Mouse (Mus musculus) liver, adult 2 months (tissue): ENCODE measurements at regions not wholly inside any gene's neighbourhood (a gene's known extent, or its start where the extent isn't known, plus 50 kb on each side); places are given as distances from the start of the nearest gene placed in this dataset.

Experiments used
- DNase-seq: peaks from one replicate; pipeline ENCODE4 v3.0.0-alpha.2; 2011; ENCODE audit warnings: low read depth, low spot score; ENCODE audit errors: extremely low read depth
- H3K27ac ChIP-seq: fragments of 200-500 bp; replicated peaks from 2 replicates; pipeline ENCODE4 v1.5.1; 2012; ENCODE audit warnings: low read depth, mild to moderate bottlenecking, control low read depth, inconsistent platforms, low read length; ENCODE audit not compliant: insufficient read depth
- H3K27me3 ChIP-seq: fragments of 200-500 bp; 2 replicates; pipeline ENCODE4 v1.6.1; 2012; ENCODE audit warnings: mild to moderate bottlenecking, moderate library complexity, low read length, inconsistent platforms; ENCODE audit not compliant: control insufficient read depth, insufficient read depth
- H3K36me3 ChIP-seq: fragments of 200-500 bp; 2 replicates; pipeline ENCODE4 v1.6.1; 2012; ENCODE audit warnings: low read length, inconsistent platforms; ENCODE audit not compliant: control insufficient read depth, insufficient read depth
- H3K4me1 ChIP-seq: fragments of 200-500 bp; 2 replicates; pipeline ENCODE4 v1.6.1; 2011; ENCODE audit warnings: low read length; ENCODE audit not compliant: control insufficient read depth, insufficient read depth
- H3K4me3 ChIP-seq: fragments of 200-500 bp; 2 replicates; pipeline ENCODE4 v1.5.1; 2011; ENCODE audit warnings: low read depth, mild to moderate bottlenecking, control low read depth, low read length, moderate library complexity; ENCODE audit not compliant: insufficient read depth
- H3K79me2 ChIP-seq: fragments of 200-500 bp; 2 replicates; pipeline ENCODE4 v1.6.1; 2012; ENCODE audit warnings: inconsistent platforms, mild to moderate bottlenecking, low read length, moderate library complexity; ENCODE audit not compliant: control insufficient read depth, insufficient read depth
- H3K9ac ChIP-seq: fragments of 200-500 bp; 2 replicates; pipeline ENCODE4 v1.6.1; 2012; ENCODE audit warnings: low read depth, mild to moderate bottlenecking, control low read depth, inconsistent platforms, low read length
- CTCF ChIP-seq: fragments of 200-500 bp; IDR thresholded peaks from 2 replicates; pipeline ENCODE4 v1.5.1; 2011; ENCODE audit warnings: low read depth, low read length, control low read depth
- POLR2A ChIP-seq: fragments of 200-500 bp; IDR thresholded peaks from 2 replicates; pipeline ENCODE4 v1.6.1; 2011; ENCODE audit warnings: low read length, control low read depth; ENCODE audit not compliant: insufficient read depth; ENCODE audit errors: extremely low read depth
- WGBS: fragments of 180-500 bp; shearing (Covaris S2); methylation state at CpG from one replicate; pipeline ENCODE4 v1.1.7; 2018; 5-methylcytosine and 5-hydroxymethylcytosine counted together

GRCm38 (mm10) chr12:70675846-70676245, 149.5 kb upstream of the Frmd6 start:
- Histone ChIP-seq H3K36me3 (no peaks in the 10 kb centered on the region), H3K4me1 (no peaks in the 10 kb centered on the region), H3K27me3 (no peaks in the 10 kb centered on the region), H3K27ac (no peak overlapping the region), H3K79me2 (no peaks in the 10 kb centered on the region), H3K4me3 (no peak overlapping the region), H3K9ac (no peak overlapping the region)
- no peak for TF ChIP-seq POLR2A
- no peak for TF ChIP-seq CTCF
- DNase-seq = no peak
- WGBS = 93% methylated on average over 6 of the region's 6 CpGs

GRCm38 (mm10) chr12:70679701-70680425, 145.5 kb upstream of the Frmd6 start:
- Histone ChIP-seq H3K4me1 (no peaks in the 10 kb centered on the region), H3K27ac (no peak overlapping the region), H3K9ac (no peak overlapping the region), H3K36me3 (no peaks in the 10 kb centered on the region), H3K4me3 (no peak overlapping the region), H3K27me3 (no peaks in the 10 kb centered on the region), H3K79me2 (no peaks in the 10 kb centered on the region)
- TF ChIP-seq CTCF (no peak), POLR2A (no peak)
- DNase-seq = no peak
- WGBS = 88% methylated on average over 20 of the region's 20 CpGs

DNA sequence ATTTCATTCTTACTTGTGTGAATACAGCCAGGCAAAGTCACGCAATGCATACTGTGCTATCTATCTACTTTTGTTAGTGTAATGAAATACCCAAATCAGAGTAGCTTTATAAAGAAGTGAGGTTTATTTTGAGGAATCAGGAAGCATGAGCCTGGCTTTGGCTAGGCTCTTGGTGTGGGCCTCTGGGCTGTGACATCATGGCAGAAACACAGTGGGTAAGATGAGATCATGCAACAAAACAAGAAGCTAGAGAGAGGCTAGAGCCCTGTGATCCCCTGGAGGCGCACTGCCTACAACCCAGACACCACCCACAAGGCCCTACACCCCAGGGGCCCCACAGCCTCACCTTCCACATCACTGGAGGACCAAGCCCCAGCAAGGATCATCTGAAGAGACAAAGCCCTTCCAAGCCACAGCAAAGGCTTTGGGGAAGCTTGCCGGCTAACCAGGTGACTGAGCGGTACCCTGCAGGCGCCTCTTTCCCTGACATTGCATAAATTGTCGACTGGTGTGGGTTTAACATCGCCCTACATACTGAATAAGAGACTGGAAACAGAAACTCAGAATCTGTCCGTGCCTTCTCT, 143.8 kb upstream of the Frmd6 start:
- WGBS = 95% methylated on average over 8 of the region's 8 CpGs
- Histone ChIP-seq H3K27ac (no peak overlapping the region), H3K4me3 (no peak overlapping the region), H3K27me3 (no peaks in the 10 kb centered on the region), H3K4me1 (no peaks in the 10 kb centered on the region), H3K79me2 (no peaks in the 10 kb centered on the region), H3K36me3 (no peaks in the 10 kb centered on the region), H3K9ac (no peak overlapping the region)
- no peak for TF ChIP-seq POLR2A
- no peak for TF ChIP-seq CTCF
- no peak for DNase-seq

GRCm38 (mm10) chr12:70684354-70684753, 141.0 kb upstream of the Frmd6 start:
- H3K9ac ChIP-seq = no peak overlapping the region
- 89% methylated on average over 9 of the region's 9 CpGs for WGBS
- TF ChIP-seq CTCF (no peak), POLR2A (no peak)
- no peaks in the 10 kb centered on the region for H3K36me3 ChIP-seq
- no peak overlapping the region for H3K4me3 ChIP-seq
- no peaks in the 10 kb centered on the region for H3K4me1 ChIP-seq
- H3K27me3 ChIP-seq = no peaks in the 10 kb centered on the region
- no peaks in the 10 kb centered on the region for H3K79me2 ChIP-seq
- no peak for DNase-seq
- H3K27ac ChIP-seq = no peak overlapping the region

GRCm38 (mm10) chr12:70685432-70685831, 139.9 kb upstream of the Frmd6 start:
- no peak overlapping the region for H3K4me3 ChIP-seq
- TF ChIP-seq CTCF (no peak), POLR2A (no peak)
- DNase-seq = no peak
- WGBS = 87% methylated on average over 10 of the region's 10 CpGs
- no peaks in the 10 kb centered on the region for H3K27me3 ChIP-seq
- H3K79me2 ChIP-seq = no peaks in the 10 kb centered on the region
- H3K4me1 ChIP-seq = no peaks in the 10 kb centered on the region
- H3K36me3 ChIP-seq = no peaks in the 10 kb centered on the region
- H3K9ac ChIP-seq = no peak overlapping the region
- no peak overlapping the region for H3K27ac ChIP-seq

- Histone ChIP-seq H3K4me1 (no peaks in the 10 kb centered on the region), H3K4me3 (no peak overlapping the region), H3K9ac (no peak overlapping the region), H3K36me3 (no peaks in the 10 kb centered on the region), H3K27ac (no peak overlapping the region), H3K79me2 (no peaks in the 10 kb centered on the region), H3K27me3 (no peaks in the 10 kb centered on the region)
- TF ChIP-seq POLR2A (no peak), CTCF (no peak)
- 95% methylated on average over 10 of the region's 10 CpGs for WGBS
- no peak for DNase-seq
These were observed 139.0 kb upstream of the Frmd6 start for GRCm38 (mm10) chr12:70686337-70686736.
